Mouse (Mus musculus) C2C12 (cell line): ENCODE measurements around the gene Foxn3.

Experiments used
- CTCF ChIP-seq: IDR thresholded peaks from one replicate; pipeline ENCODE4 v1.5.1; 2011; ENCODE audit not compliant: control insufficient read depth, insufficient read depth, insufficient read length
- MYOG ChIP-seq: IDR thresholded peaks from one replicate; pipeline ENCODE4 v1.6.1; 2011; ENCODE audit not compliant: control insufficient read depth, insufficient read length; ENCODE audit errors: extremely low read depth
- USF1 ChIP-seq: IDR thresholded peaks from one replicate; pipeline ENCODE4 v1.6.1; 2011; ENCODE audit warnings: low read depth, mild to moderate bottlenecking, control low read depth, moderate library complexity

DNA sequence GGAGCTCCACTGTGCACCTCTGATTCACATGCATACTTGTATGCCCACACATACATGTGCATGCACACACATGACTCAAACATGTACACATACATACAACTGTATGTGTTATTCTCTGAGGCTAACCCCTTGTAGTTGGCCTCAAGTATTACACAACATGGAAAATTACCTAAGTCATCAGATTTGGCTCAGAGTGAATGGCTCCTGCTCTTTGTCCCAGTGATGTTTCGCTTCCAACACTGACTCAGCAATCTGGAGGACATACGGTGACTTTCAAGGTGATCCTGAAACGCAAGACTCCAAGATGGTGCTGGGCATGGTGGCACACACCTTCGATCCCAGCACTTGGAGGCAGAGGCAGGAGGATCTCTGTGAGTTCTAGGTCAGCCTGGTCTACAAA, 375.7 kb downstream of the Foxn3 start:
- TF ChIP-seq CTCF (no peak), MYOG (no peak), USF1 (no peak)
